18 mouse cellular contexts compared by ENCODE assay signal in genomic region chrX:13631599-13632283, GRCm38 (mm10). TPM values are rescaled to one million over a fixed set of nuclear protein-coding genes. Genes with fewer than 3 reads are reported as not detected.
A peak's percentile ranks its signal among the peaks of the same experiment; 100 is the strongest.
DNase-seq lines count a peak whose midpoint lies in the region; ATAC-seq and TF ChIP-seq lines count a peak whose summit lies in the region.
"Had no signal": no experiment of that assay in that cellular context is flagged by ENCODE, and none has a peak within 500 bp of the region (broad histone marks: within the 10 kb centered on the region; RNA-seq: fewer than 3 reads in every experiment).

Gene Gpr34, plus strand, starts transcription at chrX:13632089.

- H3K79me2 ChIP-seq in CH12.LX (replicated peaks; ENCODE audit: control insufficient read depth, extremely low read depth, insufficient read depth, poor library complexity, severe bottlenecking) = no peaks in the 10 kb centered on the region

- peak; percentile 71 for ATAC-seq in megakaryocyte, adult 5-6 weeks (ENCODE audit: poor library complexity, severe bottlenecking)
- ATAC-seq: hindbrain, postnatal 0 days; Patski had no signal

- H3K27ac ChIP-seq in CH12.LX (ENCODE audit: insufficient read depth, low read depth) = no peak within 1 kb of the TSS
- no peak within 1 kb of the TSS for H3K27ac ChIP-seq in cortical plate, adult 2 months (ENCODE audit: insufficient read depth, low read length)
- H3K27ac ChIP-seq: forebrain, embryonic 10.5 days; hindbrain, postnatal 0 days; liver, embryonic 14.5 days had no signal

- H3K36me3 ChIP-seq in CH12.LX (replicated peaks in 1 of 2; ENCODE audit: control insufficient read depth in 1 of 2, insufficient read depth in 1 of 2, low read length in 1 of 2) = no peaks in the 10 kb centered on the region
- H3K36me3 ChIP-seq: forebrain, embryonic 10.5 days had no signal

- no peak; the same call in 1 of the 2 replicates for TF ChIP-seq EP300 in CH12.LX (IDR thresholded peaks at IDR 0.05; ENCODE audit: low read length)

- no peak for TF ChIP-seq POLR2A in CH12.LX (IDR thresholded peaks at IDR 0.05; ENCODE audit: low read depth, low read length)
- no peak for TF ChIP-seq POLR2A in cortical plate, adult 2 months (IDR thresholded peaks at IDR 0.05; ENCODE audit: extremely low read depth, insufficient read depth, low read length)

- no peaks in the 10 kb centered on the region for H3K9me3 ChIP-seq in CH12.LX (replicated peaks; ENCODE audit: low read length)
- H3K9me3 ChIP-seq: forebrain, embryonic 10.5 days had no signal

- peak within 1 kb of the TSS; percentile 75 for H3K4me2 ChIP-seq in CH12.LX (ENCODE audit: insufficient read depth, low read depth, poor library complexity, severe bottlenecking)
- H3K4me2 ChIP-seq: midbrain, embryonic 11.5 days had no signal

- peaks cover 0 to 6% of the 10 kb centered on the region in 2 experiments; a peak in 1 of 4 replicates for H3K4me1 ChIP-seq in CH12.LX (ENCODE audit: control insufficient read depth in 1 of 2, insufficient read depth in 2 of 2)
- no peaks in the 10 kb centered on the region; the same call in 1 of the 2 replicates for H3K4me1 ChIP-seq in cortical plate, adult 2 months (ENCODE audit: control insufficient read depth, insufficient read depth, low read length)
- H3K4me1 ChIP-seq: forebrain, embryonic 10.5 days had no signal

- H3K9ac ChIP-seq in CH12.LX (ENCODE audit: insufficient read depth, low read depth) = peak within 1 kb of the TSS; percentile 39; the same call in 1 of the 2 replicates
- H3K9ac ChIP-seq: liver, embryonic 14.5 days had no signal

- H3K4me3 ChIP-seq in CH12.LX (replicated peaks in 1 of 3; ENCODE audit: low read depth in 2 of 3, low read length in 2 of 3, poor library complexity in 1 of 3) = peak within 1 kb of the TSS in 1 of 3 experiments; percentile 20
- no peak within 1 kb of the TSS for H3K4me3 ChIP-seq in cortical plate, adult 2 months (ENCODE audit: insufficient read depth, low read length)
- H3K4me3 ChIP-seq: forebrain, embryonic 10.5 days had no signal

- dilution Hi-C loops in CH12.LX (cut with MboI; ENCODE audit: extremely low pct_ligation_motif_present, extremely low pct_unique_long_range_greater_than_20kb, low sequenced_read_pairs) = no loop called here

- no peak for TF ChIP-seq CTCF in CH12.LX (conservative IDR thresholded peaks at IDR 0.05 in 1 of 2, IDR thresholded peaks at IDR 0.05 in 1 of 2; ENCODE audit: low read depth in 2 of 2, low read length in 2 of 2)
- no peak for TF ChIP-seq CTCF in cortical plate, adult 2 months (IDR thresholded peaks at IDR 0.05; ENCODE audit: extremely low read depth, insufficient read depth, low read length)

- in situ Hi-C loops in CH12.LX (cut with MboI; ENCODE audit: low pct_ligation_motif_present, low pct_unique_long_range_greater_than_20kb, low sequenced_read_pairs) = no loop called here

- DNase-seq in layer of hippocampus, postnatal 14 days (ENCODE audit: low spot score in 2 of 2) = no peak
- no peak for DNase-seq in layer of hippocampus, adult 9-10 months (ENCODE audit: low spot score)
- peak; percentile 38 for DNase-seq in CH12.LX (ENCODE audit: extremely low read depth)
- no peak for DNase-seq in cerebellum, adult 9-10 months
- DNase-seq in cerebellum, adult 8-10 months = no peak
- DNase-seq: cerebellum, adult 11 months; heart, adult 11 months; kidney, adult 8-10 months; lung, postnatal 14 days; right cerebral cortex, postnatal 4 days; thymus, adult 2 months had no signal

- TF ChIP-seq RAD21 in CH12.LX (IDR thresholded peaks at IDR 0.05; ENCODE audit: low read depth, low read length) = no peak

- no peaks in the 10 kb centered on the region for H3K27me3 ChIP-seq in CH12.LX (replicated peaks)

TF ChIP-seq in CH12.LX, 34 proteins besides CTCF, POLR2A, EP300 and RAD21:
- TF ChIP-seq NELFE (IDR thresholded peaks at IDR 0.05; ENCODE audit: low read depth, low read length) = no peak
- no peak for TF ChIP-seq KAT2A (IDR thresholded peaks at IDR 0.05; ENCODE audit: insufficient replicate concordance, low read length)
- TF ChIP-seq TCF12 (IDR thresholded peaks at IDR 0.05; ENCODE audit: low read depth, low read length) = no peak
- no peak for TF ChIP-seq E2F4 (IDR thresholded peaks at IDR 0.05; ENCODE audit: insufficient replicate concordance, low read depth, low read length)
- no peak for TF ChIP-seq ZC3H11A (IDR thresholded peaks at IDR 0.05; ENCODE audit: low read depth, low read length)
- peak; percentile 67 for TF ChIP-seq ZNF384 (IDR thresholded peaks at IDR 0.05; ENCODE audit: low read depth, low read length)
- no peak for TF ChIP-seq MYC (IDR thresholded peaks at IDR 0.05; ENCODE audit: low read depth, low read length)
- no peak for TF ChIP-seq USF1 (IDR thresholded peaks at IDR 0.05; ENCODE audit: low read depth, low read length)
- no peak for TF ChIP-seq IRF4 (IDR thresholded peaks at IDR 0.05; ENCODE audit: low read depth, low read length)
- no peak for TF ChIP-seq SMC3 (IDR thresholded peaks at IDR 0.05; ENCODE audit: low read depth, low read length)
- TF ChIP-seq UBTF (IDR thresholded peaks at IDR 0.05; ENCODE audit: low read depth, low read length) = no peak
- TF ChIP-seq ETS1 (conservative IDR thresholded peaks at IDR 0.05; ENCODE audit: low read depth, low read length) = no peak
- TF ChIP-seq JUND (conservative IDR thresholded peaks at IDR 0.05; ENCODE audit: low read depth, low read length) = 0 out of 2 replicates have a peak, but pooled peaks have one; percentile 3
- TF ChIP-seq SIN3A (IDR thresholded peaks at IDR 0.05; ENCODE audit: low read length) = 0 out of 2 replicates have a peak, but pooled peaks have one; percentile 28
- no peak for TF ChIP-seq MEF2A (IDR thresholded peaks at IDR 0.05; ENCODE audit: borderline replicate concordance, low read depth, low read length)
- no peak for TF ChIP-seq USF2 (conservative IDR thresholded peaks at IDR 0.05; ENCODE audit: low read depth, low read length)

RNA-seq across cellular contexts. Expression of gene Gpr34, which starts in this region (rescaled TPM):
- total RNA-seq in layer of hippocampus, postnatal 14 days (2021) = 10 to 100 TPM; 11.1 to 17.5 TPM
- total RNA-seq in CH12.LX (2012; rRNA removed) = 1.5 and 3.4 TPM in 2 replicates
- 15.7 and 17.2 TPM in 2 replicates for total RNA-seq in CH12.LX (2014; rRNA removed)
- 4.1 and 4.9 TPM in 2 replicates for polyA plus RNA-seq in CH12.LX (2012; ENCODE audit: insufficient read length, low read depth)
- polyA plus RNA-seq in cortical plate, adult 2 months (2012; rRNA removed) = 14.7 and 15.3 TPM in 2 replicates
- total RNA-seq in megakaryocyte, adult 5-6 weeks (2015) = 5.5 and 10.6 TPM in 2 replicates
- total RNA-seq in megakaryocyte, adult 5-6 weeks (2017) = 7.4 and 8.7 TPM in 2 replicates
- polyA plus RNA-seq: Patski had no signal
